Mouse (Mus musculus): ENCODE measurements at regions not wholly inside any gene's neighbourhood (a gene's known extent, or its start where the extent isn't known, plus 50 kb on each side); places are given as distances from the start of the nearest gene placed in this dataset.
A peak's percentile ranks its signal among the peaks of the same experiment; 100 is the strongest.
"Not testable (repeated sequence)": the region's sequence is repeated elsewhere in the genome, so short reads cannot be mapped to it uniquely, and the experiment has no call there.

DNA sequence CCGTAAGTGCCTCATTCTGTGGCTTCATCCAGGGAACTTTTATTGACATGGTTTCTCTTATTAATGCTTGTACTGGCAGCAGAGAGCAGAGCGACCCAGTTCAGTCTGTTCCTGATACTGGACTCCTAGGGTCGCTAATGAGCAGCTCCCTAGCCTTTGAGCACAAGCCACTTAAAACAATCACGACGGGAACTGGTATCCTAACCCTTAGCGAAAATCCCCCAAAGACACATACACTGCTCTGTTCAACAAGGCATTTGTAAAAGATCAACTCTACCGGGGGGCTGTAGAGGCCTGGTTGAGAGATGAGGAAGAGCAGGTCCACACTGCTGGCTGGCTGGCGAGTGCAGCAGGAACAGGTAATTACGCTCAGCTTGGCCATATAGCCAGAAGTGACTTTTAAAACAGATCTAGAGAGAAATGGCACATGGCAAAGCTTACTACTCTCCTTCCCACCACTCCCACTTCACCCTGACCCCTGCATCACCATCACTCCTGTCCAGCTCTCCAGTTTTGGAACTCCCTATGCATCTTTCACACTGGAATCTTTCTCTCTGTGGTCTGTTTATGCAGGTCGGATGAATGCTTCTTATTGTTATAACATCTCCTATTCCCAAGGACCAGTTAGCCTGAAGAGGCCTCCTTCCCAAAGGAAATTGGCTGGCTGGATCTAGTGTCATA, 128.1 kb upstream of the Cenpw start:
- 31% methylated on average over 10 of the region's 10 CpGs for WGBS
- no peak for DNase-seq

GRCm38 (mm10) chr10:30327849-30328248, 127.5 kb upstream of the Cenpw start:
- Histone ChIP-seq H3K4me3 (ENCODE audit: insufficient read depth, low read depth, low read length) (no peak overlapping the region), H3K36me3 (ENCODE audit: control insufficient read depth, insufficient read depth, low read length) (no peaks in the 10 kb centered on the region), H3K4me1 (ENCODE audit: control insufficient read depth, insufficient read depth, low read length) (no peaks in the 10 kb centered on the region), H3K27ac (ENCODE audit: insufficient read depth, low read depth, low read length) (no peak overlapping the region), H3K27me3 (replicated peaks; ENCODE audit: control insufficient read depth, insufficient read depth, low read length) (no peaks in the 10 kb centered on the region)
- 36% methylated on average over 8 of the region's 8 CpGs for WGBS
- peak; percentile 2 for DNase-seq
- TF ChIP-seq POLR2A (IDR thresholded peaks at IDR 0.05; ENCODE audit: low read depth, low read length) (no peak), CTCF (conservative IDR thresholded peaks at IDR 0.05; ENCODE audit: insufficient read depth, insufficient read length, low read depth, low read length) (no peak)

More for the DNA sequence above, 128.1 kb upstream of the Cenpw start:
- no peaks in the 10 kb centered on the region for H3K36me3 ChIP-seq (ENCODE audit: control insufficient read depth, insufficient read depth, low read length)
- no peaks in the 10 kb centered on the region for H3K27me3 ChIP-seq (replicated peaks; ENCODE audit: control insufficient read depth, insufficient read depth, low read length)
- no peak overlapping the region for H3K27ac ChIP-seq (ENCODE audit: insufficient read depth, low read depth, low read length)
- TF ChIP-seq POLR2A (IDR thresholded peaks at IDR 0.05; ENCODE audit: low read depth, low read length), result no peak
- no peak for TF ChIP-seq CTCF (conservative IDR thresholded peaks at IDR 0.05; ENCODE audit: insufficient read depth, insufficient read length, low read depth, low read length)
- no peak overlapping the region for H3K4me3 ChIP-seq (ENCODE audit: insufficient read depth, low read depth, low read length)
- no peaks in the 10 kb centered on the region for H3K4me1 ChIP-seq (ENCODE audit: control insufficient read depth, insufficient read depth, low read length)

DNA sequence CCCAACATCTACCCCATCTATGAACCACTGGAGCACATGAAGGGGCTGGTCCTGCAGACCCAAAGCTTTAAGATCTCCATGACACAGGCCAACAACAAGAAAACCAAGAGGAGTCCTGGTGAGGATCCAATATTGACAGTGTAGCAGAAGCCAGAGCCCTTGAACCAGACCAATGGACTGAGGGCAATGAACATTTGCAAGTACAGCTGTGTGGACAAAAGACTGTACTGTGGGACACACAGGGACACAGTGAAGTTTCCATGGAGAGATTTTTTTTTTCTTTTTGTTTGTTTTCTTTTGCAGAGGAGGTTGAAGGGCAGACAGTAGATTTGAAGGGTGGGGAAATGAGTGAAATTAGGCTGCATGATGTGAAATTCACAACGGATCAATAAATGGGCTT, 126.5 kb upstream of the Cenpw start:
- DNase-seq, result no peak
- no peak overlapping the region for H3K4me3 ChIP-seq (ENCODE audit: insufficient read depth, low read depth, low read length)
- H3K36me3 ChIP-seq (ENCODE audit: control insufficient read depth, insufficient read depth, low read length), result no peaks in the 10 kb centered on the region
- TF ChIP-seq POLR2A (IDR thresholded peaks at IDR 0.05; ENCODE audit: low read depth, low read length), result no peak
- no peak for TF ChIP-seq CTCF (conservative IDR thresholded peaks at IDR 0.05; ENCODE audit: insufficient read depth, insufficient read length, low read depth, low read length)
- 28% methylated on average over 1 of the region's 1 CpGs for WGBS
- H3K27ac ChIP-seq (ENCODE audit: insufficient read depth, low read depth, low read length), result no peak overlapping the region
- H3K27me3 ChIP-seq (replicated peaks; ENCODE audit: control insufficient read depth, insufficient read depth, low read length), result no peaks in the 10 kb centered on the region
- no peaks in the 10 kb centered on the region for H3K4me1 ChIP-seq (ENCODE audit: control insufficient read depth, insufficient read depth, low read length)

- H3K4me3 ChIP-seq (ENCODE audit: insufficient read depth, low read depth, low read length); H3K27ac ChIP-seq (ENCODE audit: insufficient read depth, low read depth, low read length); H3K27me3 ChIP-seq (replicated peaks; ENCODE audit: control insufficient read depth, insufficient read depth, low read length); H3K4me1 ChIP-seq (ENCODE audit: control insufficient read depth, insufficient read depth, low read length); DNase-seq; H3K36me3 ChIP-seq (ENCODE audit: control insufficient read depth, insufficient read depth, low read length): not testable (repeated sequence)
- 92% methylated on average over 3 of the region's 7 CpGs for WGBS
These were observed 95.5 kb upstream of the Cenpw start for GRCm38 (mm10) chr10:30295871-30296270.

- H3K4me1 ChIP-seq (ENCODE audit: control insufficient read depth, insufficient read depth, low read length), result peaks cover 8% of the 10 kb centered on the region; the same call in 1 of the 2 replicates
- H3K36me3 ChIP-seq (ENCODE audit: control insufficient read depth, insufficient read depth, low read length), result no peaks in the 10 kb centered on the region
- 50% methylated on average over 2 of the region's 2 CpGs for WGBS
- TF ChIP-seq POLR2A (IDR thresholded peaks at IDR 0.05; ENCODE audit: low read depth, low read length) (no peak), CTCF (conservative IDR thresholded peaks at IDR 0.05; ENCODE audit: insufficient read depth, insufficient read length, low read depth, low read length) (no peak)
- H3K27me3 ChIP-seq (replicated peaks; ENCODE audit: control insufficient read depth, insufficient read depth, low read length), result no peaks in the 10 kb centered on the region
- DNase-seq, result peak; percentile 67
- no peak overlapping the region for H3K4me3 ChIP-seq (ENCODE audit: insufficient read depth, low read depth, low read length)
- H3K27ac ChIP-seq (ENCODE audit: insufficient read depth, low read depth, low read length), result no peak overlapping the region
These were observed 81.3 kb upstream of the Cenpw start for GRCm38 (mm10) chr10:30281666-30282065.

- H3K27me3 ChIP-seq (replicated peaks; ENCODE audit: control insufficient read depth, insufficient read depth, low read length), result no peaks in the 10 kb centered on the region
- peak; percentile 39 for DNase-seq
- H3K27ac ChIP-seq (ENCODE audit: insufficient read depth, low read depth, low read length), result no peak overlapping the region
- 41% methylated on average over 1 of the region's 1 CpGs for WGBS
- TF ChIP-seq CTCF (conservative IDR thresholded peaks at IDR 0.05; ENCODE audit: insufficient read depth, insufficient read length, low read depth, low read length) (no peak), POLR2A (IDR thresholded peaks at IDR 0.05; ENCODE audit: low read depth, low read length) (no peak)
- H3K4me1 ChIP-seq (ENCODE audit: control insufficient read depth, insufficient read depth, low read length), result peaks cover 8% of the 10 kb centered on the region; the same call in 1 of the 2 replicates
- H3K36me3 ChIP-seq (ENCODE audit: control insufficient read depth, insufficient read depth, low read length), result no peaks in the 10 kb centered on the region
- H3K4me3 ChIP-seq (ENCODE audit: insufficient read depth, low read depth, low read length), result no peak overlapping the region
These were observed 80.1 kb upstream of the Cenpw start for GRCm38 (mm10) chr10:30280451-30280850.

DNA sequence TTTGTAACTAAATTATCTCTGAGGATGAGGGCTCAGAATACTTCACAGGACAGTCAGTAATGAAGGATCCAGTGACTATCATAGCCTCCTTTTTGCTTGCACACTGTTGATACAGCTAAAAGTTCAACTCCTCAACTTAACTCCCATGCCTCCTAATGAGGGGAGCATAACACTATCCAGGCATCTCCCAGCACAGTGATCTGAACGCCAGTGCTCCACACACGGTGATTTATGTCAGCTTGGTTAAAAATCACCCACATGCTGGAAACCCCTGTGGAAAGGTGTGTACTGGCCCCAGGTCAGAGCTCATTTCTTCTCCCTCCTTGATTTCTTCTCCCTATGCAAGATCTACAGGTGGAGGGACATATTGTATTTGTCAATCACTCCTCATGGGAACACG, 79.6 kb upstream of the Cenpw start:
- H3K27ac ChIP-seq (ENCODE audit: insufficient read depth, low read depth, low read length), result no peak overlapping the region
- H3K27me3 ChIP-seq (replicated peaks; ENCODE audit: control insufficient read depth, insufficient read depth, low read length), result no peaks in the 10 kb centered on the region
- no peaks in the 10 kb centered on the region for H3K36me3 ChIP-seq (ENCODE audit: control insufficient read depth, insufficient read depth, low read length)
- TF ChIP-seq POLR2A (IDR thresholded peaks at IDR 0.05; ENCODE audit: low read depth, low read length) (no peak), CTCF (conservative IDR thresholded peaks at IDR 0.05; ENCODE audit: insufficient read depth, insufficient read length, low read depth, low read length) (no peak)
- no peak overlapping the region for H3K4me3 ChIP-seq (ENCODE audit: insufficient read depth, low read depth, low read length)
- 8% methylated on average over 3 of the region's 3 CpGs for WGBS
- no peak for DNase-seq
- H3K4me1 ChIP-seq (ENCODE audit: control insufficient read depth, insufficient read depth, low read length), result peaks cover 8% of the 10 kb centered on the region; the same call in 1 of the 2 replicates

All from kidney, adult 2 months (tissue).